ENCODE assay signal across 10 mouse cellular contexts in genomic region chr6:137455537-137456041, GRCm38 (mm10).
DNase-seq lines count a peak whose midpoint lies in the region; ATAC-seq lines count a peak whose summit lies in the region.
"Had no signal": no experiment of that assay in that cellular context is flagged by ENCODE, and none has a peak within 500 bp of the region (broad histone marks: within the 10 kb centered on the region; RNA-seq: fewer than 3 reads in every experiment).

No protein-coding gene starts in this region.

- no peak overlapping the region for H3K4me2 ChIP-seq in hindbrain, embryonic 13.5 days
- H3K4me2 ChIP-seq: liver, embryonic 15.5 days had no signal

- peak; percentile 81 for ATAC-seq in hindbrain, embryonic 13.5 days (ENCODE audit: low FRiP score)

- peaks cover 16% of the 10 kb centered on the region for H3K36me3 ChIP-seq in hindbrain, embryonic 13.5 days
- H3K36me3 ChIP-seq: G1E; liver, embryonic 15.5 days had no signal

- peak; percentile 17 for DNase-seq in right cerebral cortex, adult 18-20 months
- DNase-seq in right cerebral cortex, postnatal 4 days = no peak
- peak; percentile 64 to 76 for DNase-seq in cerebellum, postnatal 10 days
- DNase-seq in frontal cortex, postnatal 36 days (ENCODE audit: low spot score in 2 of 2) = peak; percentile 19 to 45
- peak; percentile 50 to 76 for DNase-seq in layer of hippocampus, postnatal 14 days (ENCODE audit: low spot score in 2 of 2)
- DNase-seq in lung, postnatal 4 days = peak; percentile 30 to 40
- DNase-seq in retina, postnatal 1 day = peak; percentile 83

- no peak overlapping the region for H3K9ac ChIP-seq in hindbrain, embryonic 13.5 days
- H3K9ac ChIP-seq: liver, embryonic 15.5 days had no signal

- H3K4me3 ChIP-seq in hindbrain, embryonic 13.5 days = no peak overlapping the region
- H3K4me3 ChIP-seq: liver, embryonic 15.5 days had no signal

- H3K27me3 ChIP-seq in hindbrain, embryonic 13.5 days = peaks cover 2% of the 10 kb centered on the region; the same call in 1 of the 2 replicates
- H3K27me3 ChIP-seq: liver, embryonic 15.5 days had no signal

- no peaks in the 10 kb centered on the region for H3K9me3 ChIP-seq in hindbrain, embryonic 13.5 days
- H3K9me3 ChIP-seq: liver, embryonic 15.5 days had no signal

- 0 out of 2 replicates have a peak, but pooled peaks cover 2% of the 10 kb centered on the region for H3K4me1 ChIP-seq in hindbrain, embryonic 13.5 days (replicated peaks)
- H3K4me1 ChIP-seq: liver, embryonic 15.5 days had no signal

- 16% methylated on average over 10 of the region's 10 CpGs for WGBS in hindbrain, embryonic 13.5 days

- H3K27ac ChIP-seq in hindbrain, embryonic 13.5 days = no peak overlapping the region
- H3K27ac ChIP-seq: liver, embryonic 15.5 days had no signal
